Mouse (Mus musculus) liver, embryonic 11.5 days (tissue): ENCODE measurements at regions not wholly inside any gene's neighbourhood (a gene's known extent, or its start where the extent isn't known, plus 50 kb on each side); places are given as distances from the start of the nearest gene placed in this dataset.

ENCODE experiments used
- ATAC-seq: fragments of 200-750 bp; cut with Nextera tagmentation; replicated peaks from 2 replicates; pipeline ENCODE4 v1.8.0; 2017; ENCODE audit warnings: moderate number of reproducible peaks, mild to moderate bottlenecking, moderate TSS enrichment, moderate library complexity; ENCODE audit not compliant: low FRiP score
- DNase-seq: peaks from one replicate; pipeline ENCODE4 v3.0.0-alpha.2; 2017; ENCODE audit warnings: low spot score
- H3K27ac ChIP-seq: fragments of 300-500 bp; sonication (generic); 2 replicates; pipeline ENCODE4 v1.5.1; 2014; ENCODE audit warnings: mild to moderate bottlenecking, low read depth, low read length, control low read depth
- H3K27me3 ChIP-seq: fragments of 300-500 bp; sonication (generic); replicated peaks from 2 replicates; pipeline ENCODE4 v1.6.1; 2014; ENCODE audit warnings: low read length, mixed read lengths; ENCODE audit not compliant: control insufficient read depth, insufficient read depth
- H3K36me3 ChIP-seq: fragments of 300-500 bp; sonication (generic); 2 replicates; pipeline ENCODE4 v1.6.1; 2014; ENCODE audit warnings: mild to moderate bottlenecking, low read length, moderate library complexity, mixed read lengths; ENCODE audit not compliant: control insufficient read depth, insufficient read depth
- H3K4me1 ChIP-seq: fragments of 300-500 bp; sonication (generic); replicated peaks from 2 replicates; pipeline ENCODE4 v1.6.1; 2014; ENCODE audit warnings: low read length, mixed read lengths; ENCODE audit not compliant: control insufficient read depth, insufficient read depth
- H3K4me2 ChIP-seq: fragments of 300-500 bp; sonication (generic); 2 replicates; pipeline ENCODE4 v1.6.1; 2014; ENCODE audit warnings: mild to moderate bottlenecking, control low read depth, moderate library complexity
- H3K4me3 ChIP-seq: fragments of 300-500 bp; sonication (generic); 2 replicates; pipeline ENCODE4 v1.5.1; 2014; ENCODE audit warnings: low read depth, low read length, control low read depth
- H3K9ac ChIP-seq: fragments of 300-500 bp; sonication (generic); 2 replicates; pipeline ENCODE4 v1.6.1; 2014; ENCODE audit warnings: low read depth, low read length, control low read depth
- H3K9me3 ChIP-seq: fragments of 300-500 bp; sonication (generic); 2 replicates; pipeline ENCODE4 v1.6.1; 2016; ENCODE audit warnings: low read length, inconsistent platforms, mixed read lengths; ENCODE audit not compliant: control insufficient read depth
- WGBS: fragments of 180-500 bp; shearing (Covaris S2); extraction: QIAGEN DNeasy Blood & Tissue Kit; methylation state at CpG from one replicate; pipeline ENCODE4 v1.1.7; 2014; 5-methylcytosine and 5-hydroxymethylcytosine counted together

DNA sequence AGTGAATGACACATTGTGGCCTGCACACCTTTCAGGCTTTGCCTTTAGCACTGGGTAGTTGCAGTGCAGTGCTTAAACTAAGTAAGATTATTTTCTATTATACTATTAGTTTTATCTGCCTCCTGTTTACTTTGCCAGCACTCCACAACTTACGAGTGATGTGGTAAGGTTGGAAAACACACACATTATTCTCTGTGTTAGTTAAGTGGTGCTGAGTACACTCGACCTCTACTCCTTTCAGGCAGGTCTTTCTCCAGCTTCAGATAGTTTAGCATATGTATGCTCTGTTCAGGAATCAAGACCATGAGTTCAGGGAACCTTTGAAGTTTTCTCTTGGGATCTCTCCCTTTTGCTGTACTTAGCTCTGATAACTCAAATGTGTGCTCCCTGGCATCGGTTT lies 1081.0 kb downstream of the Car8 start:
- H3K4me2 ChIP-seq, result no peak overlapping the region
- H3K27ac ChIP-seq, result no peak overlapping the region
- no peaks in the 10 kb centered on the region for H3K4me1 ChIP-seq
- DNase-seq, result no peak
- no peaks in the 10 kb centered on the region for H3K36me3 ChIP-seq
- no peaks in the 10 kb centered on the region for H3K9me3 ChIP-seq
- no peaks in the 10 kb centered on the region for H3K27me3 ChIP-seq
- no peak for ATAC-seq
- no peak overlapping the region for H3K9ac ChIP-seq
- 69% methylated on average over 3 of the region's 3 CpGs for WGBS
- no peak overlapping the region for H3K4me3 ChIP-seq

DNA sequence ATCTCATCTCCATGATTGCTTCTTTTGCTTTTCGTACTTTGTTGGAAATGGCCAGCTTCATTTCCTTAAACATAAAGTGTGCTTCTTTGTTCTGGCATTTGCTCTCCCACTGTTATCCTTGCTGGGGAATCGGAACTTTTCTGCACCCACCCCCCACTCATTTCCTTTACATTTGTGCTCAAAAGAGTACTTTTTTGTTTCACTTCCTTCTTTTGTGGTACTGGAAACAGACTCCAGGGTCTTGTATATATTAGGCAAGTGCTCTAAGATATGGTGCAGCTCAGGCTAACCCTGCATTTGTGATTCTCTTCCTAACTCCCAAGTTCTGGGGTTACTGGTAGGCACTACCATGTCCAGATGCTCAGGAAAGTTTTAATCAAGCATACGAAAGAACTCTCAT lies 1084.6 kb downstream of the Car8 start:
- Histone ChIP-seq H3K9me3 (no peaks in the 10 kb centered on the region), H3K9ac (no peak overlapping the region), H3K4me2 (no peak overlapping the region), H3K27me3 (no peaks in the 10 kb centered on the region), H3K4me1 (no peaks in the 10 kb centered on the region), H3K27ac (no peak overlapping the region), H3K4me3 (no peak overlapping the region), H3K36me3 (no peaks in the 10 kb centered on the region)
- WGBS, result 65% methylated on average over 3 of the region's 3 CpGs
- no peak for DNase-seq
- no peak for ATAC-seq

DNA sequence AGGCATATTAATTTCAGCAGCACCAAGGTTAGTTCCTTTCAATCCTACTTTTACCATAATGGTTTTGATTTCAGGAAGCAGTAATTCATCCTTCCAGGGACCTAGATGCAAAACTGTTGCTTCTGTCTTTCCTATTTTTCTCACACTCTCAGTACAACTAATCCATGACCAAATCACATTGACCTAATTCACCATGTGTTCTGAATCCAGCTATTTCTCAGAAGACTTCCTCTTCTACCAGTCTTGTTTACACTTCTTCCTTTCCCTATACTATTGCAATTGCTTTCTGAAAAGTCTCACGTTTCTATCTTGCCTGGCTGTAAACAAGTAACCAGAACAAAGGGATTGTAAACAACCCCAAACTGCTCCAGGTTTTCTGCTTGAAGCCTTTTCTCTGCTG lies 1085.0 kb downstream of the Car8 start:
- Histone ChIP-seq H3K9ac (no peak overlapping the region), H3K4me2 (no peak overlapping the region), H3K4me3 (no peak overlapping the region), H3K9me3 (no peaks in the 10 kb centered on the region), H3K4me1 (no peaks in the 10 kb centered on the region), H3K36me3 (no peaks in the 10 kb centered on the region), H3K27ac (no peak overlapping the region), H3K27me3 (no peaks in the 10 kb centered on the region)
- ATAC-seq (no peak), DNase-seq (no peak)
- 19% methylated on average over 1 of the region's 1 CpGs for WGBS

DNA sequence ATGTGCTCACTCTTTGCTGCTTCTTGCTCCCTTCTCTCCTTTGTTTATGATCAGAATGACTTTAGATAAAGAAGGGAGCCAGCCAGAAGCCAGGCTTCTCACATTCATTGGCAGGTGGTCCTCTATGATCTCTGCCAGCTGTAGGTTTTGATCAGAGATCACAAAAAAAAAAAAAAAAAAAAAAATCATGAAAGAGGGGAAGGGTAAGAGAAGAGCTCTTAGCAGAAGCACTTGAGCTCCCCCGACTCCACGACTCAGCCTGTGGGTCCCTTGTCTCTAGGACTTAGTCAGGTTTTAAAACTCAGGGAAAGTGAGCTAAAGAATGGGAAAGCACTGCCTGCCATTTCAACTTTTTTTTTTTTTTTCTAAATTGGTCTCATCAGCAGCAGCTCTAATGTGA lies 1093.1 kb downstream of the Car8 start:
- WGBS, result 77% methylated on average over 2 of the region's 2 CpGs
- DNase-seq (no peak), ATAC-seq (no peak)
- H3K36me3 ChIP-seq, result no peaks in the 10 kb centered on the region
- no peak overlapping the region for H3K4me3 ChIP-seq
- no peaks in the 10 kb centered on the region for H3K4me1 ChIP-seq
- H3K9me3 ChIP-seq, result no peaks in the 10 kb centered on the region
- H3K9ac ChIP-seq, result no peak overlapping the region
- no peak overlapping the region for H3K27ac ChIP-seq
- no peak overlapping the region for H3K4me2 ChIP-seq
- H3K27me3 ChIP-seq, result no peaks in the 10 kb centered on the region

DNA sequence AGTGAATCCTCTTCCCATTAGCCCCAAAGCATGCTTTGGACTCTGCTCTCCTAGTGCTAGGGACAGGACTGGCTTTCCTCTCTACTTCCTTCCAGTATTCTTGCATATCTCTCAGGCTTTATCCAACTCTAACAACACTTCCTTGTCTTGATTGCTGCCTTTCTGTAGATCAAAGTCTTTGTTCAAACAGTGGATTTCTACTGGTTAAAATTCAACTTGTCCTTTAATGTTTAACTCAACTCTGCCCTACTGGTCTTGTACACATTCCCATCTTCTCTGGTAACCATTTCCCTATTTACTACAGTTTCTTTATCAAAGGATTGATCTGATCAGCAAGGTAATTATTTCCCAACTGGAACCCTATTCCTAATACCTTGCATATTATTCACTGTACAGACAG lies 1094.6 kb downstream of the Car8 start:
- Histone ChIP-seq H3K4me1 (no peaks in the 10 kb centered on the region), H3K4me3 (no peak overlapping the region), H3K27ac (no peak overlapping the region), H3K9me3 (no peaks in the 10 kb centered on the region), H3K27me3 (no peaks in the 10 kb centered on the region), H3K4me2 (no peak overlapping the region), H3K36me3 (no peaks in the 10 kb centered on the region), H3K9ac (no peak overlapping the region)
- ATAC-seq, result peak; percentile 68
- DNase-seq, result no peak

DNA sequence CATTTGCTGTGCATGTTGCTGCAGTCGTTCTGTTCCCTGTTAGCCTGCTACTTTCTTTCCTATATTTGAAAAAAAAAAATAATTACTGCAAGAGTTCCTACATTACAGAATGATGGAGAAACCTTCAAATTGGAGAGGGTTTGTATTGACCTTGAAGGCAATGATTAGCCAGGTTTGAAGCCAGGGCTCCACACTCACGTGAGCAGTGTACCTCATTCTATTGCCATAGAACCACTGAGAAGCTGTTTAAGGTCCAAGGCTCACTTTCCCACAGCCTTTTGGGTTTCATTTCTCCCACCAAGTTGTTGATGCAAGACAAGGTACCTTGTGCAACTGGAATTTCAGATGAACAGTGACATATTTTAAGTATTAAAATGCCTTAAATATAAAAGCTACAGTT lies 1095.2 kb downstream of the Car8 start:
- Histone ChIP-seq H3K27me3 (no peaks in the 10 kb centered on the region), H3K4me2 (no peak overlapping the region), H3K9ac (no peak overlapping the region), H3K4me3 (no peak overlapping the region), H3K36me3 (no peaks in the 10 kb centered on the region), H3K4me1 (no peaks in the 10 kb centered on the region), H3K27ac (no peak overlapping the region), H3K9me3 (no peaks in the 10 kb centered on the region)
- 0 out of 2 replicates have a peak, but pooled peaks have one; percentile 26 for ATAC-seq
- 70% methylated on average over 2 of the region's 2 CpGs for WGBS
- no peak for DNase-seq

DNA sequence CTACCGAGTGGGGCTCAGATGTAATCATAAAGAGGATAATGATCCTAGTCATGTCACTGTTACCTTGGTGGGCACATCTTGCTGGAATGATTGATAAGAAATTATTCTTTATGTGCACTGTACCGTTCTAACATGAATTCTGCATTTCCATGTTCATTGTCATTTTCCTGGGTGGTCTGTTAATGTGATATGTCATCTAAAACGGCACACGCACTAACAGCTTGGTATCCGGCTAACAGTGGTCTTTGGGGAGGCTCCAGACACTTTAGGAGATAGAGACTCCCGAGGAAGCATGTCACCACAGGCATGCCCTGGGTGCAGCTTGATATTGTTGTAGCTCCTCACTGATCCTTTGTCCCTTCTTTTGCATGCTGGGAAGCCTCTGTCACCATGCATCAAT lies 1096.1 kb downstream of the Car8 start:
- H3K36me3 ChIP-seq, result no peaks in the 10 kb centered on the region
- 81% methylated on average over 6 of the region's 6 CpGs for WGBS
- no peak for ATAC-seq
- no peak for DNase-seq
- H3K27me3 ChIP-seq, result no peaks in the 10 kb centered on the region
- no peak overlapping the region for H3K4me3 ChIP-seq
- H3K9ac ChIP-seq, result no peak overlapping the region
- H3K9me3 ChIP-seq, result no peaks in the 10 kb centered on the region
- H3K27ac ChIP-seq, result no peak overlapping the region
- H3K4me2 ChIP-seq, result no peak overlapping the region
- no peaks in the 10 kb centered on the region for H3K4me1 ChIP-seq

DNA sequence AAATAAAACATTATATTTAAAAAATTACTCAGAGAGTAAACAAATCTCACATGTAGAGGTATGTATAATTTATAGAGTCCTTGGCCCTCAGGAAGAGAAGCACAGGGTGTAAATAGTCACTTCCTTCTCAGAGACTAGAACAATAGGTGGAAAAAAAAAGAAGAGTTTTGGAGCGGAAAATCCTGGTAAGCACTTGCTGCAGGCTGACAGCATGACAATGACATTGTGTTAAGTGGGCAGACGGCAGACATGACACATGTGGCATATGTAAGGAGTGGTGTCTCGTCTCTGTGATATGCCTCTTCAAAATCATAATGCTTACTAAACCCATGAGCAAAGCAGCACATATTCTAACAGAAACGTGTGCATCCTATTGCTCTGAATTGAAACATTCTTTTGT lies 1126.7 kb downstream of the Car8 start:
- DNase-seq (no peak), ATAC-seq (no peak)
- no peak overlapping the region for H3K27ac ChIP-seq
- no peaks in the 10 kb centered on the region for H3K27me3 ChIP-seq
- H3K4me2 ChIP-seq, result no peak overlapping the region
- H3K4me1 ChIP-seq, result no peaks in the 10 kb centered on the region
- H3K4me3 ChIP-seq, result no peak overlapping the region
- H3K9ac ChIP-seq, result no peak overlapping the region
- whole genome bisulfite sequencing, result 62% methylated on average over 4 of the region's 4 CpGs
- no peaks in the 10 kb centered on the region for H3K9me3 ChIP-seq
- no peaks in the 10 kb centered on the region for H3K36me3 ChIP-seq

DNA sequence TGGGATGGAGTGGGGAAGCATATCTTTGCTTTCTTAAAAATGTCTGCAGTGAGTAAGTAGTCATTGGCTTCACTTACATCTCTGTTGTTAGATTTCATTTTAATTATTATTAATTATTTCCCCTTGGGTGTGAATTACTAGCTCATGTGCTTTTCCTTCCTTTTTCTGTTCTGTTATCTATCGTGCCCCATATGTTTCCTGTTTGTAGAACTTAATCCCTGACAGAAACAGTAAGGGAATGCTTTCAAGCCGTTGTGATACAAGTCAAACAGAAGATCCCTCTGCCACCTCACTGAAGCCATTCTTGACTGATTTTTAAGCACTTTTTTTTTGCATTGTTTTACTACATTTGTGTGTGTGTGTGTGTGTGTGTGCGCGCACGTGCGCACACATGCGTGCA lies 1145.9 kb downstream of the Car8 start:
- Histone ChIP-seq H3K4me1 (no peaks in the 10 kb centered on the region), H3K9me3 (no peaks in the 10 kb centered on the region), H3K27ac (no peak overlapping the region), H3K4me2 (no peak overlapping the region), H3K4me3 (no peak overlapping the region), H3K9ac (no peak overlapping the region), H3K27me3 (no peaks in the 10 kb centered on the region), H3K36me3 (no peaks in the 10 kb centered on the region)
- ATAC-seq (no peak), DNase-seq (no peak)
- 75% methylated on average over 7 of the region's 7 CpGs for WGBS
